Mouse (Mus musculus) spleen, postnatal 10 days (tissue): ENCODE measurements at regions not wholly inside any gene's neighbourhood (a gene's known extent, or its start where the extent isn't known, plus 50 kb on each side); places are given as distances from the start of the nearest gene placed in this dataset.

Source experiments
- DNase-seq, 2 experiments: peaks; one replicate each; pipeline ENCODE4 v3.0.0; 2021 to 2022; ENCODE audit warnings: low spot score in 2 of 2

GRCm38 (mm10) chr7:69844631-69845324, 521.8 kb downstream of the Nr2f2 start:
- DNase-seq, result no peak

DNA sequence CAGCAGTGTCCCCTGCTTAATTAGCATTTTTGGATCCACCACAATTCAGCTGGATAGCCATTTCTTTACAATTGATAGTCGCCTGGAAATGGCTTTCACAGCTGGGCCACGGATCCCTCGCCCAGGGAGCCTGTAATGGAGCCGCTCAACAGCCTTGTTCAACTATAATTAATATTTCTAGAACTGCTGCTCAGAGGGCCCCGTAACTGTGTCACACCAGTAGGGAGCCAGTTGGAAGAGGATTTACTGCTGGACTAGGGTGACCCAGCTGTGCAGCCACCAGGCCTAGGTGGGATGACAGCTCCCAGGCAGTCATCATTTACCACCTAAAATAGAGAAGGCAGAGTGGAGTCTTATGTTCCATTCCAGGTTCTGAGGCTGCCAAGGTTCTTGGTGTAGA, 529.2 kb downstream of the Nr2f2 start:
- DNase-seq, result no peak

GRCm38 (mm10) chr7:69827251-69827650, 539.3 kb downstream of the Nr2f2 start:
- no peak for DNase-seq

GRCm38 (mm10) chr7:69820570-69820969, 546.0 kb downstream of the Nr2f2 start:
- DNase-seq, result no peak

DNA sequence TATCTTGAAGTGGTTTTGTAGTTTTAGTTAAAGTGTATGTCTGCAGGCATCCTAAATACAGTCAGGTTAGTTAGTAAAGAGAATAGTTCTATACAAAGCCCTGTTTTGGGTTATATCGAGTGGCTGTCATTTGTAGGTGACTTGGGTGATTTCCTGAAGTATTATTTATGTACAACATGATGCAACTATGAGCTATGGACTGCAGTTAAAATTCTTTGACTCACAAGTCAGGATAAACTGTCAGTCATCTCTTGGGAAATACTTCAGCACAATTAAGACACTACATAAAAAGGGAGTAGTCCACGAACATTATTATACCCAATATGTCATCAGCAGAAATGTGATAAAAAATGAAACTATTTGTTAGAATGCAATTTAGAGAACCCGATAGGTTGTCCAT, 554.2 kb downstream of the Nr2f2 start:
- DNase-seq, result no peak

DNA sequence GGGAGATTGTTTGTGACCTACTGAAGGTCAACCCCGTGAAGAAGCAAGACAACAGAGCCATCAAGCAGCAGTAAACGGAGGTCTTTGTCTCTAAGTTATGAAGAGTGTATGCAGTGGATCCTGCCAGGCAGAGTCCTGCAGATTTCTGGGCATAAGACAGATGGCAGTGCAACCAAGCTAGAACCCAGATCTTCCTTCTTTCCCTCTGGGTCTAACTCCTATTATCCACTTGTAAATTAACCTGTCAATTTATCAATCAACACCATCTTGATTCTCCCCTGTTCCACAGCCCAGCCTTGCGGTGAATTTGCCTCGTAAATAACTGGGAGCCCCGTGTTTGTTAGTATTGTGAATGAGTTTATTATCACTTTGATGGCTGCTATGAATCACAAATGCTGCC, 555.7 kb downstream of the Nr2f2 start:
- no peak for DNase-seq

DNA sequence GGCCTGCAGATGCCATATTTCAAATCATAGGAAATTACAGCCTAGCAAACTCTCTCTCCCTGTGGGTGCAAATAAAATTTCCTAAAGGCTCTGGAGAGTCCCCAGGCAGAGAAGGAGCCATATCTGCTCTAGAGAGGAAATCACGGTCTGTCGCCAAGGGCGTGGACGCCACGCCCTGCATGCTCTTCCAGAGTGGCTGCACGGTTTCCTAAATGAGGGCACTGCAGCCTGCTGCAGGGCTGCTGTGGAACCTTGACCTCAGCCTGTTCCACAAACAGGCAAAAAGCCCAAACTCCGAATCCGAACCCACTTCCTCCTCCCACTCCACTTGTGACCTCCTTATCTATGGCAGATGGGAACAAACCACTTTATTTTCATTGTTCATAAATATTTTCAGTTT, 559.3 kb downstream of the Nr2f2 start:
- no peak for DNase-seq

- no peak for DNase-seq
Observed at GRCm38 (mm10) chr7:69770980-69771348, 595.6 kb downstream of the Nr2f2 start.

GRCm38 (mm10) chr7:69770313-69770979, 596.1 kb downstream of the Nr2f2 start:
- no peak for DNase-seq

- no peak for DNase-seq
Observed at GRCm38 (mm10) chr7:69766451-69766850, 600.1 kb downstream of the Nr2f2 start.

DNA sequence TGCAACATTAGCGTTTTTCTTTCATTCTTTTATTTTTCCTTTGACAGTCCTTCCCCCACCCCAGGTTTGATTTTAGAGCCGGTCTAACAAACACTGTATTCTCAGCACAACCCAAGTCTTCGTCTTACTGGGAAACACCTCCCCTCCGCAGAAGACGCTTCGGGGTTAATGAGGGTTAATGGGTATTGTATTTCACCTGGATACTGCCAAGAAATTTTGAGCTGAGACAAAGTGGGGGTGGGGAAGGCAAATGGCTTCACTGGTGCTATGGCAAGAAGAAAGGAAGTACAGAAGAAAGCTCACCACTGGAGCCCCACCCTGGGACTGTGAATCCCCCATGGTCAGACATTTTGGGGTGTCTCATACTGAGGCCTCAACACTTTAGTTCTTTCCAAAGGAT, 626.0 kb downstream of the Nr2f2 start:
- no peak for DNase-seq

DNA sequence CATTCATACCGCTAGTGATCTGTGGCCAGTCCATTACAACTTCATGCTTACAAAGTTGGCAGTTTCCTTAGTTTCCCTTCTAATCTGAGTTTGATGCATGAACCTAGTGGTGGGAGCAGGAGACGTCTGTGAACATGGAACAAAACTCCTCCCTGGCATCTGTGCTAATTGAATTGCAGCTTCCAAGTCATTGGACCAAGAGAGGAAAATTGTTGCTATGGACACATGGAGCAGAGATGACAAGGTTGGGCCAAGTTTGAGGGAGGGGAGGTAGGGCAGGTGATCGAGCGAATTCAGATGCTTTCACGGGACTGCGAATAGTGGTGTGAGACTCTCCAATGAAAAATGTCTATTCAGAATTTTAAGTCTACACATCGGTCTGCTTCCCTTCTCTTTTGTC, 627.5 kb downstream of the Nr2f2 start:
- no peak for DNase-seq

- no peak for DNase-seq
Observed at GRCm38 (mm10) chr7:69715081-69715480, 651.5 kb downstream of the Nr2f2 start.

DNA sequence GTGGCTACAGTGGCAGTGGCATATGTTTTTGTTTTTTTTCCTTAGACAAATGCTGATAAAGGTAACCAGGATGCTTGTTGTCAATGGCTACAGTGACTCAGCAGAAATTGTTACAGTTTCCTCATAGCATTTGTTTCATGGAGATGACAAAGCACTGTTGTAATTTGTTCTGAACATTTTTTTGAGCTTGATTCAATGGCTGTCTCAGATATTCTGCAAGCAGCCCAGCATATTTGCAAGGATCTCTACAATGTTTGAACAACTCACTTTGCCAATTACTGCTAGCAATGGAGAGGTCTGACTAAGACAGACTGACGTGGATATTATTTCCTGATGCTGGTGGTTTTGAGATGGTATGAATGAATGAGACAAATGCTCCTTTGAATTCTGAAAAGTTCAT, 696.3 kb downstream of the Nr2f2 start:
- DNase-seq, result no peak

GRCm38 (mm10) chr7:69655583-69655982, 711.0 kb downstream of the Nr2f2 start:
- no peak for DNase-seq

- no peak for DNase-seq
Observed at GRCm38 (mm10) chr7:69645449-69645848, 721.1 kb downstream of the Nr2f2 start.

- no peak for DNase-seq
Observed at GRCm38 (mm10) chr7:69641652-69642051, 724.9 kb downstream of the Nr2f2 start.

- DNase-seq, result no peak
Observed at GRCm38 (mm10) chr7:69599866-69600265, 766.7 kb downstream of the Nr2f2 start.

- DNase-seq, result no peak
Observed at GRCm38 (mm10) chr7:69585716-69586115, 780.8 kb downstream of the Nr2f2 start.

DNA sequence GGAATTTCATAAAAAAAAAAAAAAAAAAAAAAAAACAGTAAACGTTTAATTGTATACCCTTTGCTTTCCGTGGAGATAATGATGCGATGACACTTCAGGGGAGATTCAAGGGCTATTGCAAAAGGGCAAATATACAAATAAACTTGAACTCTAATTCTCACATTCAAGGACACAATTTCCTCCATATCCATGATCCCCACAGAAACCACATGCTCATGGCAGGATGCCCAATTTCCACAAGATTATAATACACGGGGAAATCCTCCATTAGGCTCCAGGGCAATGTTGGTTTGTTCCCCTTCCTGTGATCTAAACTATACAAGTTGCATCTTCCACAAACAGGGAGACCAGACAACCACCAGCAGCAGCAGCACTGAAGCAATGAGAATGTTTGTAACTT, 781.4 kb downstream of the Nr2f2 start:
- DNase-seq, result no peak

- no peak for DNase-seq
Observed at GRCm38 (mm10) chr7:69584516-69584915, 782.0 kb downstream of the Nr2f2 start.

- no peak for DNase-seq
Observed at GRCm38 (mm10) chr7:69583901-69584300, 782.6 kb downstream of the Nr2f2 start.

GRCm38 (mm10) chr7:69581668-69582067, 784.9 kb downstream of the Nr2f2 start:
- no peak for DNase-seq
